Mouse (Mus musculus) urinary bladder, postnatal 36 days (tissue): ENCODE data around the gene Hoxa13.

Experiments used
- DNase-seq, 2 experiments: peaks; one replicate each; pipeline ENCODE4 v3.0.0; 2022; ENCODE audit warnings: low spot score in 2 of 2, mixed read lengths in 1 of 2

Hoxa13 gene

GRCm38 (mm10) chr6:52212556-52213118, 48.0 kb downstream of the Hoxa13 start:
- peak; percentile 43 to 59 for DNase-seq

- no peak for DNase-seq
These were observed 48.7 kb downstream of the Hoxa13 start for GRCm38 (mm10) chr6:52211961-52212360.

DNA sequence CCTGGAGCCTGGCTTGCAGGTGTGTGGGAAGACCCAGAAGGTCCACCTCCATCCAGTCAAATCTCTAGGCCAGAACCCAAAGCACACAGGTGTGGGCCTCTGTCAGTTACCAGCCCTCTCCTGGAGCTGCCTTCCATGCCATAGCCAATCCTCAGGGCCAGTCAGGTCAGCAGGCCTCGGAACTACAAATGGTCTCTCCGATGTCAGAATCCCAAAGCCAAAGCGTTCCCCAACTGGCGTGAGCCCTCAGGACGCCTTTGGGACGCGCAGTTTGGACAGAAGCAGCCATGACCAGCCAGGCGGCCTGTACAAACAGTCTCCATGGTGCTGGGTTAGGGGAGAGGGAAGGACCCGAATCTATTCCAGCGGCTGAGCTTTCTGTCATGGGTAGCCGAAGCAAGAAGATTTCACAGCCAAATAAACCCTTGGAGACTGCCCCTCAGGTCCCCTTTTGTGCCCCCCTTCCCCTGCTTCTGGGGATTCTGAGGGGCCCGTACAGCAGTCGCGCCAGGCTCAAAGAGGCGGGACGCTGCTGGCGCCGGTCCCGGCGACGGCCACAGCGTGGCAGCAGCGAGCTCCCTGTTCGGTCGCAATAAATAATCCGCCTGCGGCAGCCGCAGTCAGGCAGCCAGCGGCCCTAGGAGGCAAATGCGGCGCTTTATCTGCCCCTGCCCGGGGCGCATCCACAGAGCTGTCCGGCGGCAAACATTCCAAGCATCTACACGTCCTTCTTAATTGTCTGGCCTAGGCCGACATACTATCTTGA, 49.3 kb downstream of the Hoxa13 start:
- DNase-seq = peak; percentile 76 to 81

GRCm38 (mm10) chr6:52209685-52210046, 51.0 kb downstream of the Hoxa13 start:
- no peak for DNase-seq

DNA sequence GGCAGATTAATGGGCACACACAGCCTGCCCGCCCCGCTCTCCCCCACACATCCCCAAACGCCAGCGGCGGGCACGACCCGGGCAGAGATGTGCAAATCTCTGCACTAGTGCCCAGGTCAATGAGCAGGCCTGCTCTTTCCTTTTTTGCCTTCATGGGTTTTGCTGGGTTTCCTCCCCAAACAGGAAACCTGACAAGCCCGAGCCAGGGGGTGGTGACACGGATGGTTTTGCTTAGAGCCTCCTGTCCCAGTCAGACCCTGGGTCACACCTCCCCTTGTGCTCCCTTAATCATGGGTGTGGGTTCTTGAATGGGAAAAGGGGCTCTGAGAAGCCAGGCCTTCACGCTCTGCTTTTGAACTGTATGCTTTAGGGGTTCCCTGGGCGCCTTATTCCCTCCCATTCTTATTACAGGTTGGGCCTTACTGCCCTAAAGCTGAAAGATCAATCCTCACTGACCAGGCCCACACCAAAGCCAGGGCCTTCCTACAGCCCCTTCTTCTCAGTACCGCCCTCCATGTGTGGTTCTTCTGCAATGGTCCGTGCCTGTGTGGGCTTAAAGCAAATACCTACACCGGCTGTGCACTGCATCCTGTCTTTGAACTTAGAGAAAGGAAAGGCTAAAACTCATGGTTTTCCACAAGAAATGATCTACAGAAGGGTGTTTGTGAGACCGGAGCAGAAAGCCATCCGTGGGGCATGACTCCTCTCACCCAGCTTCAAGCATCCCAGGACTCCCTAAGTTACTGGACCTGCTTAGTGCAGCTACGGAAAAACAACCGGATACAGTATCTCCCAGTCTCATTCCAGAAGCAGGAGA, 51.6 kb downstream of the Hoxa13 start:
- DNase-seq = no peak

- peak; percentile 61 to 72 for DNase-seq
These were observed 52.4 kb downstream of the Hoxa13 start, which contains the start of gene Hoxa6 for GRCm38 (mm10) chr6:52208072-52208867. TSS of gene Hoxa6 (minus strand) at chr6:52208722.
